9 mouse cellular contexts compared by ENCODE assay signal in genomic region chr6:143115011-143115445, GRCm38 (mm10). TPM values are rescaled to one million over a fixed set of nuclear protein-coding genes. Genes with fewer than 3 reads are reported as not detected.
DNase-seq lines count a peak whose midpoint lies in the region; ATAC-seq and TF ChIP-seq lines count a peak whose summit lies in the region.
"Had no signal": no experiment of that assay in that cellular context is flagged by ENCODE, and none has a peak within 500 bp of the region (broad histone marks: within the 10 kb centered on the region; RNA-seq: fewer than 3 reads in every experiment).

No protein-coding gene starts in this region.

- DNase-seq in kidney, adult 11 months = peak; percentile 44
- no peak for DNase-seq in kidney, adult 18-20 months
- DNase-seq in heart, postnatal 0 days (ENCODE audit: low spot score) = peak; percentile 14
- peak in 1 of 3 experiments; percentile 41 for DNase-seq in liver, embryonic 14.5 days (ENCODE audit: low read depth in 3 of 3, low spot score in 3 of 3)
- no peak for DNase-seq in layer of hippocampus, postnatal 14 days (ENCODE audit: low spot score in 2 of 2)

- H3K27me3 ChIP-seq in heart, postnatal 0 days (ENCODE audit: control insufficient read depth, insufficient read depth, low read length) = no peaks in the 10 kb centered on the region
- no peaks in the 10 kb centered on the region for H3K27me3 ChIP-seq in liver, embryonic 14.5 days (ENCODE audit: control insufficient read depth, insufficient read depth, low read length)
- no peaks in the 10 kb centered on the region for H3K27me3 ChIP-seq in stomach, embryonic 16.5 days (ENCODE audit: control insufficient read depth, insufficient read depth, low read length)
- no peaks in the 10 kb centered on the region for H3K27me3 ChIP-seq in midbrain, embryonic 13.5 days
- no peaks in the 10 kb centered on the region for H3K27me3 ChIP-seq in neural tube, embryonic 15.5 days (replicated peaks)
- H3K27me3 ChIP-seq: hindbrain, embryonic 15.5 days had no signal

- H3K9me3 ChIP-seq in heart, postnatal 0 days (replicated peaks; ENCODE audit: control insufficient read depth, low read length) = no peaks in the 10 kb centered on the region
- H3K9me3 ChIP-seq in liver, embryonic 14.5 days (ENCODE audit: control insufficient read depth, low read length) = no peaks in the 10 kb centered on the region
- no peaks in the 10 kb centered on the region for H3K9me3 ChIP-seq in stomach, embryonic 16.5 days (replicated peaks; ENCODE audit: control insufficient read depth, low read length)
- no peaks in the 10 kb centered on the region for H3K9me3 ChIP-seq in midbrain, embryonic 13.5 days
- no peaks in the 10 kb centered on the region for H3K9me3 ChIP-seq in neural tube, embryonic 15.5 days (replicated peaks)
- H3K9me3 ChIP-seq: hindbrain, embryonic 15.5 days had no signal

- H3K4me1 ChIP-seq in heart, postnatal 0 days (ENCODE audit: control insufficient read depth, insufficient read depth) = no peaks in the 10 kb centered on the region
- peaks cover 3 to 16% of the 10 kb centered on the region in 2 experiments for H3K4me1 ChIP-seq in liver, embryonic 14.5 days (replicated peaks; ENCODE audit: control insufficient read depth in 2 of 2, insufficient read depth in 2 of 2, low read length in 1 of 2)
- H3K4me1 ChIP-seq in stomach, embryonic 16.5 days (ENCODE audit: control insufficient read depth, insufficient read depth, low read length) = no peaks in the 10 kb centered on the region
- H3K4me1 ChIP-seq in midbrain, embryonic 13.5 days (replicated peaks) = no peaks in the 10 kb centered on the region
- no peaks in the 10 kb centered on the region for H3K4me1 ChIP-seq in neural tube, embryonic 15.5 days
- H3K4me1 ChIP-seq: hindbrain, embryonic 15.5 days had no signal

- H3K27ac ChIP-seq in heart, postnatal 0 days (ENCODE audit: low read depth) = peak overlapping the region; percentile 11; the same call in 1 of the 2 replicates
- no peak overlapping the region for H3K27ac ChIP-seq in liver, embryonic 14.5 days
- H3K27ac ChIP-seq in stomach, embryonic 16.5 days (ENCODE audit: low read length) = peak overlapping the region; percentile 37; the same call in 1 of the 2 replicates
- no peak overlapping the region for H3K27ac ChIP-seq in midbrain, embryonic 13.5 days
- H3K27ac ChIP-seq in neural tube, embryonic 15.5 days (replicated peaks) = no peak overlapping the region
- H3K27ac ChIP-seq: hindbrain, embryonic 15.5 days had no signal

- no peak overlapping the region for H3K4me3 ChIP-seq in heart, postnatal 0 days (ENCODE audit: low read depth, low read length)
- H3K4me3 ChIP-seq in liver, embryonic 14.5 days (ENCODE audit: insufficient read depth in 1 of 2, low read depth in 2 of 2, low read length in 2 of 2) = no peak overlapping the region
- H3K4me3 ChIP-seq in stomach, embryonic 16.5 days (replicated peaks; ENCODE audit: low read length) = no peak overlapping the region
- no peak overlapping the region for H3K4me3 ChIP-seq in midbrain, embryonic 13.5 days (replicated peaks)
- H3K4me3 ChIP-seq in neural tube, embryonic 15.5 days (replicated peaks) = no peak overlapping the region
- H3K4me3 ChIP-seq: hindbrain, embryonic 15.5 days had no signal

- TF ChIP-seq EP300 in heart, postnatal 0 days (IDR thresholded peaks at IDR 0.05; ENCODE audit: low read depth) = no peak
- TF ChIP-seq EP300 in liver, embryonic 14.5 days (IDR thresholded peaks at IDR 0.05; ENCODE audit: low read depth) = no peak

- no peak for TF ChIP-seq CTCF in heart, postnatal 0 days (IDR thresholded peaks at IDR 0.05; ENCODE audit: low read depth)
- no peak for TF ChIP-seq CTCF in liver, embryonic 14.5 days (IDR thresholded peaks at IDR 0.05; ENCODE audit: low read depth)

- 0 out of 2 replicates have a peak, but pooled peaks have one; percentile 55 for ATAC-seq in heart, postnatal 0 days (ENCODE audit: insufficient read depth, low read depth)
- ATAC-seq in liver, embryonic 14.5 days (ENCODE audit: insufficient read depth) = peak; percentile 84
- ATAC-seq in stomach, embryonic 16.5 days (ENCODE audit: insufficient read depth, low FRiP score) = peak; percentile 74
- no peak for ATAC-seq in midbrain, embryonic 13.5 days
- no peak for ATAC-seq in neural tube, embryonic 15.5 days (ENCODE audit: low FRiP score)

- no peaks in the 10 kb centered on the region for H3K36me3 ChIP-seq in heart, postnatal 0 days (replicated peaks; ENCODE audit: control insufficient read depth, insufficient read depth, low read length)
- H3K36me3 ChIP-seq in liver, embryonic 14.5 days (replicated peaks; ENCODE audit: control insufficient read depth, insufficient read depth, low read depth) = no peaks in the 10 kb centered on the region
- no peaks in the 10 kb centered on the region for H3K36me3 ChIP-seq in stomach, embryonic 16.5 days (ENCODE audit: control insufficient read depth, insufficient read depth, low read length)
- no peaks in the 10 kb centered on the region for H3K36me3 ChIP-seq in midbrain, embryonic 13.5 days
- H3K36me3 ChIP-seq in neural tube, embryonic 15.5 days = no peaks in the 10 kb centered on the region
- H3K36me3 ChIP-seq: hindbrain, embryonic 15.5 days had no signal

- no peak overlapping the region; the same call in 1 of the 2 replicates for H3K4me2 ChIP-seq in heart, postnatal 0 days (ENCODE audit: low read depth, low read length)
- H3K4me2 ChIP-seq in liver, embryonic 14.5 days (ENCODE audit: low read depth) = peak overlapping the region; percentile 32; the same call in 1 of the 2 replicates
- H3K4me2 ChIP-seq in stomach, embryonic 16.5 days (ENCODE audit: low read depth, low read length) = no peak overlapping the region
- no peak overlapping the region for H3K4me2 ChIP-seq in midbrain, embryonic 13.5 days (replicated peaks)
- H3K4me2 ChIP-seq in neural tube, embryonic 15.5 days = no peak overlapping the region
- H3K4me2 ChIP-seq: hindbrain, embryonic 15.5 days had no signal

- no peak overlapping the region for H3K9ac ChIP-seq in heart, postnatal 0 days (replicated peaks; ENCODE audit: low read depth, low read length)
- no peak overlapping the region; the same call in 1 of the 2 replicates for H3K9ac ChIP-seq in liver, embryonic 14.5 days (replicated peaks)
- no peak overlapping the region for H3K9ac ChIP-seq in stomach, embryonic 16.5 days (ENCODE audit: low read length)
- H3K9ac ChIP-seq in midbrain, embryonic 13.5 days (replicated peaks) = no peak overlapping the region
- no peak overlapping the region for H3K9ac ChIP-seq in neural tube, embryonic 15.5 days (replicated peaks)
- H3K9ac ChIP-seq: hindbrain, embryonic 15.5 days had no signal

- WGBS in heart, postnatal 0 days = 27% methylated on average over 9 of the region's 9 CpGs
- 7% methylated on average over 9 of the region's 9 CpGs for WGBS in liver, embryonic 14.5 days (ENCODE audit: insufficient replicate concordance)
- WGBS in stomach, embryonic 16.5 days = 43% methylated on average over 9 of the region's 9 CpGs
- 79% methylated on average over 9 of the region's 9 CpGs for WGBS in midbrain, embryonic 13.5 days
- 71% methylated on average over 9 of the region's 9 CpGs for WGBS in neural tube, embryonic 15.5 days

RNA-seq across cellular contexts. Expression of gene C2cd5, which starts 15.1 kb away (rescaled TPM):
- 7.3 and 17.4 TPM in 2 replicates for total RNA-seq in heart, postnatal 0 days (2014; rRNA removed; ENCODE audit: low replicate concordance)
- polyA plus RNA-seq in heart, postnatal 0 days (2015; fragmentation: Nextera tagmentation; extraction: Ambion mirVana) = 7.5 and 8.0 TPM in 2 replicates
- 12.2 and 16.5 TPM in 2 replicates for polyA plus RNA-seq in liver, embryonic 14.5 days (2012; rRNA removed)
- polyA plus RNA-seq in liver, embryonic 14.5 days (2014; fragmentation: Nextera tagmentation; extraction: Ambion mirVana) = 14.1 and 14.4 TPM in 2 replicates
- polyA plus RNA-seq in stomach, embryonic 16.5 days (2015; fragmentation: Nextera tagmentation; extraction: Ambion mirVana) = 23.5 and 24.1 TPM in 2 replicates
- 45.0 and 49.5 TPM in 2 replicates for polyA plus RNA-seq in midbrain, embryonic 13.5 days (2015; fragmentation: Nextera tagmentation; extraction: Ambion mirVana)
- 10 to 100 TPM; 68.8 to 74.2 TPM for total RNA-seq in layer of hippocampus, postnatal 14 days (2021)
- 40.8 and 43.9 TPM in 2 replicates for polyA plus RNA-seq in neural tube, embryonic 15.5 days (2015; fragmentation: Nextera tagmentation; extraction: Ambion mirVana)

RNA-seq across cellular contexts. Expression of gene Etnk1, which starts 52.0 kb away (rescaled TPM):
- 20.6 and 22.0 TPM in 2 replicates for total RNA-seq in heart, postnatal 0 days (2014; rRNA removed; ENCODE audit: low replicate concordance)
- 7.0 and 7.4 TPM in 2 replicates for polyA plus RNA-seq in heart, postnatal 0 days (2015; fragmentation: Nextera tagmentation; extraction: Ambion mirVana)
- 9.8 and 12.1 TPM in 2 replicates for polyA plus RNA-seq in liver, embryonic 14.5 days (2012; rRNA removed)
- 7.5 and 10.7 TPM in 2 replicates for polyA plus RNA-seq in liver, embryonic 14.5 days (2014; fragmentation: Nextera tagmentation; extraction: Ambion mirVana)
- polyA plus RNA-seq in stomach, embryonic 16.5 days (2015; fragmentation: Nextera tagmentation; extraction: Ambion mirVana) = 16.1 and 16.3 TPM in 2 replicates
- 32.8 and 34.2 TPM in 2 replicates for polyA plus RNA-seq in midbrain, embryonic 13.5 days (2015; fragmentation: Nextera tagmentation; extraction: Ambion mirVana)
- 100 to 1,000 TPM; 149 to 156 TPM for total RNA-seq in layer of hippocampus, postnatal 14 days (2021)
- 38.9 and 42.0 TPM in 2 replicates for polyA plus RNA-seq in neural tube, embryonic 15.5 days (2015; fragmentation: Nextera tagmentation; extraction: Ambion mirVana)

Comparison
In these comparisons a context has a peak if more than half of its experiments do, and no peak if none do; other contexts are left out.
1. DNase-seq: peak in kidney, adult 11 months (single experiment) and heart, postnatal 0 days (single experiment); none in kidney, adult 18-20 months (single experiment) and layer of hippocampus, postnatal 14 days (0 of 2).
2. ATAC-seq: peak in heart, postnatal 0 days (single experiment), liver, embryonic 14.5 days (single experiment) and stomach, embryonic 16.5 days (single experiment); none in midbrain, embryonic 13.5 days (single experiment) and neural tube, embryonic 15.5 days (single experiment).
3. H3K27ac ChIP-seq: peak in heart, postnatal 0 days (single experiment) and stomach, embryonic 16.5 days (single experiment); none in liver, embryonic 14.5 days (single experiment), midbrain, embryonic 13.5 days (single experiment) and neural tube, embryonic 15.5 days (single experiment).